Mouse (Mus musculus) liver, adult 2 months (tissue): ENCODE data around the gene Vezf1. TPM values are rescaled to one million over a fixed set of nuclear protein-coding genes. Genes with fewer than 3 reads are reported as not detected.
A peak's percentile ranks its signal among the peaks of the same experiment; 100 is the strongest.

Experiments
- DNase-seq: peaks from one replicate; pipeline ENCODE4 v3.0.0-alpha.2; 2011; ENCODE audit warnings: low read depth, low spot score; ENCODE audit errors: extremely low read depth
- H3K27ac ChIP-seq: fragments of 200-500 bp; replicated peaks from 2 replicates; pipeline ENCODE4 v1.5.1; 2012; ENCODE audit warnings: low read depth, mild to moderate bottlenecking, control low read depth, inconsistent platforms, low read length; ENCODE audit not compliant: insufficient read depth
- H3K27me3 ChIP-seq: fragments of 200-500 bp; 2 replicates; pipeline ENCODE4 v1.6.1; 2012; ENCODE audit warnings: mild to moderate bottlenecking, moderate library complexity, low read length, inconsistent platforms; ENCODE audit not compliant: control insufficient read depth, insufficient read depth
- H3K36me3 ChIP-seq: fragments of 200-500 bp; 2 replicates; pipeline ENCODE4 v1.6.1; 2012; ENCODE audit warnings: low read length, inconsistent platforms; ENCODE audit not compliant: control insufficient read depth, insufficient read depth
- H3K4me1 ChIP-seq: fragments of 200-500 bp; 2 replicates; pipeline ENCODE4 v1.6.1; 2011; ENCODE audit warnings: low read length; ENCODE audit not compliant: control insufficient read depth, insufficient read depth
- H3K4me3 ChIP-seq: fragments of 200-500 bp; 2 replicates; pipeline ENCODE4 v1.5.1; 2011; ENCODE audit warnings: low read depth, mild to moderate bottlenecking, control low read depth, low read length, moderate library complexity; ENCODE audit not compliant: insufficient read depth
- H3K79me2 ChIP-seq: fragments of 200-500 bp; 2 replicates; pipeline ENCODE4 v1.6.1; 2012; ENCODE audit warnings: inconsistent platforms, mild to moderate bottlenecking, low read length, moderate library complexity; ENCODE audit not compliant: control insufficient read depth, insufficient read depth
- H3K9ac ChIP-seq: fragments of 200-500 bp; 2 replicates; pipeline ENCODE4 v1.6.1; 2012; ENCODE audit warnings: low read depth, mild to moderate bottlenecking, control low read depth, inconsistent platforms, low read length
- CTCF ChIP-seq: fragments of 200-500 bp; IDR thresholded peaks from 2 replicates; pipeline ENCODE4 v1.5.1; 2011; ENCODE audit warnings: low read depth, low read length, control low read depth
- POLR2A ChIP-seq: fragments of 200-500 bp; IDR thresholded peaks from 2 replicates; pipeline ENCODE4 v1.6.1; 2011; ENCODE audit warnings: low read length, control low read depth; ENCODE audit not compliant: insufficient read depth; ENCODE audit errors: extremely low read depth
- WGBS: fragments of 180-500 bp; shearing (Covaris S2); methylation state at CpG from one replicate; pipeline ENCODE4 v1.1.7; 2018; 5-methylcytosine and 5-hydroxymethylcytosine counted together
- polyA plus RNA-seq: library from polyadenylated mRNA; depleted of rRNA; stranded (reverse); fragments of >200 nt; gene quantifications from 2 replicates; pipeline ENCODE4 v1.2.3, GENCODE M21; 2012; rRNA removed
- total RNA-seq: library from RNA; depleted of rRNA; stranded (reverse); fragments of >200 nt; gene quantifications from 2 replicates; pipeline ENCODE4 v1.2.3, GENCODE M21; 2014; rRNA removed

Vezf1 gene
- total and polyA plus RNA-seq, 2 experiments, result 3.6 to 5.8 TPM

DNA sequence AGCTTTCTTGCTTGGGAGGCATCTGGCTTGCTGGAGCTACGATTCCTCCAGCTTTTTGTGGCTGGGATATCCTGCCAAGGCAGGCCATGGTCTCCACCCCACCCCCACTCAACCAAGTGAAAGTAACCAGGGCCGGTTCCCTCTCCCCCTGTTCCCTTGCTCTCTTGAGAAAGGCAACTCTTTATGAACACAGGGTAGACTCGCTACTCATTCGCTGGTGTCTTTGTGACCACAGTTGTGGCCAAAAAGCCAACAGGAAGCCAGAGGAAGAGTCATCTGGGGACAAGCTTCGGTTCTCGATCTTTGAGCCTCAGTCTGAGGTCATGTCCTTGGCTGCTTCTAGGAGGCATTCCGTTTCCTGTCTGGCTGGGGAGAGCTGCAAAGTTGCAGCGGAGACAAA lies 63.8 kb downstream of the Vezf1 start:
- 61% methylated on average over 8 of the region's 8 CpGs for WGBS
- Histone ChIP-seq H3K27me3 (no peaks in the 10 kb centered on the region), H3K79me2 (no peaks in the 10 kb centered on the region), H3K4me1 (no peaks in the 10 kb centered on the region; the same call in 1 of the 2 replicates), H3K4me3 (no peak overlapping the region), H3K36me3 (no peaks in the 10 kb centered on the region), H3K9ac (no peak overlapping the region), H3K27ac (peak overlapping the region; percentile 25)
- TF ChIP-seq POLR2A (no peak), CTCF (no peak)
- peak; percentile 58 for DNase-seq

Other genes starting within 250 kb of the Vezf1 start
- not detected in 2 replicates for gene Lpo, start 240.0 kb upstream of the Vezf1 start, total RNA-seq
- gene Lpo, start 240.0 kb upstream of the Vezf1 start, polyA plus RNA-seq, result not detected in 2 replicates
- gene Mks1, start 215.1 kb upstream of the Vezf1 start, total RNA-seq, result 1.2 and 2.1 TPM in 2 replicates
- gene Mks1, start 215.1 kb upstream of the Vezf1 start, polyA plus RNA-seq, result 2.8 and 3.2 TPM in 2 replicates
- not detected in 2 replicates for gene Epx, start 192.7 kb upstream of the Vezf1 start, total RNA-seq
- gene Epx, start 192.7 kb upstream of the Vezf1 start, polyA plus RNA-seq, result not detected in 2 replicates
- gene Olfr462, start 176.0 kb upstream of the Vezf1 start, total RNA-seq, result not detected in 2 replicates
- not detected in 2 replicates for gene Olfr462, start 176.0 kb upstream of the Vezf1 start, polyA plus RNA-seq
- not detected in 2 replicates for gene Olfr463, start 170.9 kb upstream of the Vezf1 start, total RNA-seq
- gene Olfr463, start 170.9 kb upstream of the Vezf1 start, polyA plus RNA-seq, result not detected in 2 replicates
- not detected in 2 replicates for gene Olfr464, start 147.3 kb upstream of the Vezf1 start, total RNA-seq
- gene Olfr464, start 147.3 kb upstream of the Vezf1 start, polyA plus RNA-seq, result not detected in 2 replicates
- 24.8 and 36.9 TPM in 2 replicates for gene Dynll2, start 80.7 kb upstream of the Vezf1 start, total RNA-seq
- gene Dynll2, start 80.7 kb upstream of the Vezf1 start, polyA plus RNA-seq, result 112 and 145 TPM in 2 replicates
- gene Srsf1, start 20.9 kb upstream of the Vezf1 start, total RNA-seq, result 72.0 and 84.0 TPM in 2 replicates
- gene Srsf1, start 20.9 kb upstream of the Vezf1 start, polyA plus RNA-seq, result 33.4 and 44.1 TPM in 2 replicates
- 0.87 and 1.5 TPM in 2 replicates for gene Cuedc1, start 29.8 kb downstream of the Vezf1 start, total RNA-seq
- gene Cuedc1, start 29.8 kb downstream of the Vezf1 start, polyA plus RNA-seq, result 1.1 and 1.7 TPM in 2 replicates
- gene Mrps23, start 136.1 kb downstream of the Vezf1 start, total RNA-seq, result 21.6 and 24.2 TPM in 2 replicates
- 28.8 and 37.8 TPM in 2 replicates for gene Mrps23, start 136.1 kb downstream of the Vezf1 start, polyA plus RNA-seq
- not detected in 2 replicates for gene Ccdc182, start 225.8 kb downstream of the Vezf1 start, total RNA-seq
- gene Ccdc182, start 225.8 kb downstream of the Vezf1 start, polyA plus RNA-seq, result not detected in 2 replicates